19 mouse cellular contexts compared by ENCODE assay signal in genomic region chr4:4686920-4687319, GRCm38 (mm10).
"Had no signal": no experiment of that assay in that cellular context is flagged by ENCODE, and none has a peak within 500 bp of the region (broad histone marks: within the 10 kb centered on the region; RNA-seq: fewer than 3 reads in every experiment).

No protein-coding gene starts in this region.

- H3K27me3 ChIP-seq: kidney, embryonic 15.5 days; limb, embryonic 13.5 days; liver, embryonic 12.5 days; liver, embryonic 15.5 days; lung, embryonic 15.5 days; megakaryocyte, embryonic 14.5 days; midbrain, embryonic 13.5 days had no signal

- H3K4me3 ChIP-seq: kidney, embryonic 15.5 days; limb, embryonic 10.5 days; limb, embryonic 13.5 days; liver, embryonic 12.5 days; liver, embryonic 15.5 days; lung, embryonic 15.5 days; megakaryocyte, embryonic 14.5 days; midbrain, embryonic 10.5 days; midbrain, embryonic 13.5 days had no signal

- DNase-seq: kidney, adult 8-10 months; kidney, postnatal 10 days; kidney, postnatal 36 days; layer of hippocampus, postnatal 36 days; liver; lung, adult 18-20 months; lung, postnatal 10 days; lung, postnatal 36 days; thymus, adult 18-20 months; thymus, postnatal 25 days had no signal

- H3K36me3 ChIP-seq: kidney, embryonic 15.5 days; limb, embryonic 10.5 days; limb, embryonic 13.5 days; liver, embryonic 12.5 days; liver, embryonic 15.5 days; lung, embryonic 15.5 days; midbrain, embryonic 10.5 days; midbrain, embryonic 13.5 days had no signal

- ATAC-seq: liver, embryonic 12.5 days; midbrain, embryonic 13.5 days had no signal

- H3K4me1 ChIP-seq: kidney, embryonic 15.5 days; limb, embryonic 10.5 days; limb, embryonic 13.5 days; liver, embryonic 12.5 days; liver, embryonic 15.5 days; lung, embryonic 15.5 days; megakaryocyte, embryonic 14.5 days; midbrain, embryonic 10.5 days; midbrain, embryonic 13.5 days had no signal

- H3K9ac ChIP-seq: kidney, embryonic 15.5 days; limb, embryonic 13.5 days; liver, embryonic 12.5 days; liver, embryonic 15.5 days; lung, embryonic 15.5 days; midbrain, embryonic 13.5 days had no signal

- H3K27ac ChIP-seq: kidney, embryonic 15.5 days; limb, embryonic 10.5 days; limb, embryonic 13.5 days; liver, embryonic 12.5 days; liver, embryonic 15.5 days; lung, embryonic 15.5 days; midbrain, embryonic 10.5 days; midbrain, embryonic 13.5 days had no signal

- H3K9me3 ChIP-seq: kidney, embryonic 15.5 days; limb, embryonic 10.5 days; limb, embryonic 13.5 days; liver, embryonic 12.5 days; liver, embryonic 15.5 days; lung, embryonic 15.5 days; megakaryocyte, embryonic 14.5 days; midbrain, embryonic 10.5 days; midbrain, embryonic 13.5 days had no signal
